In the genomic region with DNA sequence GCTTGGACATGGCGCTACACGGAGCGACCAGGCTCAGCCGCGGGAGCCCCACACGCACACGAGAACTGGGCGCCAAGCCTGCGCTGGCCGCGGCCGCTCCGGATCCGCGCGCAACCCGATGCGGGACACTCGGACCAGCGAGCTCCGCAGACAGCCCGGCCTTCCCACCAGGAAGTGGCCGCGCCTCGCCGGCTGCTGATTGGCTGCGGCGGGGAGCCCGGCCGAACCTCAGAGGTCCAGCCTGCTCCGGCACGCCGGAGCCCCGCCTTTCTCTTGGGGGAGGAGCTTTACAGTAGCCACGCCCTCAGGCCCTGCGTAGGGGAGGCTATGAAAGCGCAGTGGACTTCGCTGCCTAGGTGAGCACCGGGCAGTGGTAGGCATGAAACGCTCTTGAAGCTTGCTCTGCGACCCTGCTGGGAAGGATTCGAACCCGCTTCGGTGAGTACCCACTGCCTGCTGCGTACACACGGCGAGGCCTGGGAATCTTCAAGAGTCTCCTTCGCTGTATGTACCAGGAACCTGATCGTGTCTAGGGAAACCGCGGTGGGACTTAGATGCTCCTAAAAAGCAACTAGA, we compare ENCODE assay signal across 7 mouse cellular contexts. TPM values are rescaled to one million over a fixed set of nuclear protein-coding genes. Genes with fewer than 3 reads are reported as not detected.
DNase-seq lines count a peak whose midpoint lies in the region; ATAC-seq lines count a peak whose summit lies in the region.

A gene (minus strand): TSS at position 180 of the 576 bp plus-strand sequence.
A gene (plus strand): TSS at position 307 of the 576 bp plus-strand sequence.

- H3K4me3 ChIP-seq in embryonic facial prominence, embryonic 12.5 days: peak within 1 kb of the TSS; percentile 77
- peak within 1 kb of the TSS; percentile 74 for H3K4me3 ChIP-seq in limb, embryonic 11.5 days (ENCODE audit: low read depth, low read length)
- H3K4me3 ChIP-seq in midbrain, embryonic 14.5 days (replicated peaks; ENCODE audit: low read depth, low read length): peak within 1 kb of the TSS; percentile 80

- H3K9ac ChIP-seq in embryonic facial prominence, embryonic 12.5 days: peak within 1 kb of the TSS; percentile 66
- H3K9ac ChIP-seq in limb, embryonic 11.5 days (ENCODE audit: low read length): peak within 1 kb of the TSS; percentile 54
- peak within 1 kb of the TSS; percentile 50 for H3K9ac ChIP-seq in midbrain, embryonic 14.5 days (replicated peaks; ENCODE audit: low read length)

- no peaks in the 10 kb centered on the region for H3K36me3 ChIP-seq in embryonic facial prominence, embryonic 12.5 days
- no peaks in the 10 kb centered on the region for H3K36me3 ChIP-seq in limb, embryonic 11.5 days (ENCODE audit: control insufficient read depth, insufficient read depth, low read length)
- no peaks in the 10 kb centered on the region for H3K36me3 ChIP-seq in midbrain, embryonic 14.5 days (ENCODE audit: control insufficient read depth, insufficient read depth, low read length)

- peak within 1 kb of the TSS; percentile 67 for H3K27ac ChIP-seq in embryonic facial prominence, embryonic 12.5 days
- no peak within 1 kb of the TSS for H3K27ac ChIP-seq in limb, embryonic 11.5 days (replicated peaks; ENCODE audit: low read depth, low read length)
- peak within 1 kb of the TSS; percentile 39 for H3K27ac ChIP-seq in midbrain, embryonic 14.5 days (replicated peaks; ENCODE audit: low read depth, low read length)

- DNase-seq in adrenal gland, postnatal 25 days: peak; percentile 98
- peak; percentile 100 for DNase-seq in heart, adult 11 months
- DNase-seq in kidney, adult 18-20 months: peak; percentile 99
- DNase-seq in limb, embryonic 11.5 days (ENCODE audit: low spot score): peak; percentile 97
- DNase-seq in midbrain, embryonic 14.5 days: peak; percentile 95
- peak; percentile 97 to 99 for DNase-seq in spleen, adult 18-20 months

- no peaks in the 10 kb centered on the region for H3K27me3 ChIP-seq in embryonic facial prominence, embryonic 12.5 days
- H3K27me3 ChIP-seq in limb, embryonic 11.5 days (ENCODE audit: control insufficient read depth, insufficient read depth, low read length): no peaks in the 10 kb centered on the region
- no peaks in the 10 kb centered on the region; the same call in 1 of the 2 replicates for H3K27me3 ChIP-seq in midbrain, embryonic 14.5 days (ENCODE audit: control insufficient read depth, insufficient read depth, low read length)

- H3K9me3 ChIP-seq in embryonic facial prominence, embryonic 12.5 days: no peaks in the 10 kb centered on the region
- H3K9me3 ChIP-seq in limb, embryonic 11.5 days (ENCODE audit: control insufficient read depth, low read length): no peaks in the 10 kb centered on the region
- no peaks in the 10 kb centered on the region for H3K9me3 ChIP-seq in midbrain, embryonic 14.5 days (ENCODE audit: control insufficient read depth, low read length)

- H3K4me1 ChIP-seq in embryonic facial prominence, embryonic 12.5 days: 0 out of 2 replicates have a peak, but pooled peaks cover 4% of the 10 kb centered on the region
- no peaks in the 10 kb centered on the region for H3K4me1 ChIP-seq in limb, embryonic 11.5 days (ENCODE audit: control insufficient read depth, insufficient read depth, low read length)
- H3K4me1 ChIP-seq in midbrain, embryonic 14.5 days (ENCODE audit: control insufficient read depth, insufficient read depth, low read length): peaks cover 5% of the 10 kb centered on the region; the same call in 1 of the 2 replicates

- H3K4me2 ChIP-seq in embryonic facial prominence, embryonic 12.5 days (replicated peaks): peak within 1 kb of the TSS; percentile 84
- H3K4me2 ChIP-seq in limb, embryonic 11.5 days (ENCODE audit: low read depth, severe bottlenecking): peak within 1 kb of the TSS; percentile 82
- H3K4me2 ChIP-seq in midbrain, embryonic 14.5 days (ENCODE audit: low read length): peak within 1 kb of the TSS; percentile 97

- under 1% methylated on average over 51 of the region's 51 CpGs for WGBS in embryonic facial prominence, embryonic 12.5 days
- WGBS in limb, embryonic 11.5 days: under 1% methylated on average over 47 of the region's 51 CpGs
- 1% methylated on average over 51 of the region's 51 CpGs for WGBS in midbrain, embryonic 14.5 days

- ATAC-seq in embryonic facial prominence, embryonic 12.5 days (ENCODE audit: insufficient number of reproducible peaks, insufficient read depth, low FRiP score, low TSS enrichment): peak; percentile 97
- peak; percentile 96 for ATAC-seq in limb, embryonic 11.5 days (ENCODE audit: insufficient number of reproducible peaks, low FRiP score, low TSS enrichment, low read depth)
- ATAC-seq in midbrain, embryonic 14.5 days (ENCODE audit: low FRiP score, low TSS enrichment): peak; percentile 98

RNA-seq across cellular contexts. Expression of the first gene that starts in this region (rescaled TPM):
- total RNA-seq in adrenal gland, postnatal 25 days (2021): 114 and 125 TPM in 2 replicates
- polyA plus RNA-seq in embryonic facial prominence, embryonic 12.5 days (2016; fragmentation: Nextera tagmentation; extraction: Ambion mirVana): 45.8 and 53.1 TPM in 2 replicates
- 31.9 and 34.5 TPM in 2 replicates for polyA plus RNA-seq in limb, embryonic 11.5 days (2014; fragmentation: Nextera tagmentation; extraction: Ambion mirVana)
- polyA plus RNA-seq in midbrain, embryonic 14.5 days (2014; fragmentation: Nextera tagmentation; extraction: Ambion mirVana): 28.5 and 40.7 TPM in 2 replicates

RNA-seq across cellular contexts. Expression of the second gene that starts in this region (rescaled TPM):
- 11.8 and 12.5 TPM in 2 replicates for total RNA-seq in adrenal gland, postnatal 25 days (2021)
- polyA plus RNA-seq in embryonic facial prominence, embryonic 12.5 days (2016; fragmentation: Nextera tagmentation; extraction: Ambion mirVana): 13.9 and 15.6 TPM in 2 replicates
- 8.5 and 8.8 TPM in 2 replicates for polyA plus RNA-seq in limb, embryonic 11.5 days (2014; fragmentation: Nextera tagmentation; extraction: Ambion mirVana)
- polyA plus RNA-seq in midbrain, embryonic 14.5 days (2014; fragmentation: Nextera tagmentation; extraction: Ambion mirVana): 4.8 and 6.9 TPM in 2 replicates
